Mouse (Mus musculus) myocyte (in vitro differentiated cells): Measurements from ENCODE around the gene Plod1.

Experiments used
- MYOD1 ChIP-seq, 3 experiments: IDR thresholded peaks; one replicate each; pipeline ENCODE4 v1.6.1; 2011; ENCODE audit warnings: control low read depth in 2 of 3, low read depth in 2 of 3, mild to moderate bottlenecking in 2 of 3, moderate library complexity in 1 of 3; ENCODE audit not compliant: insufficient read length in 2 of 3, control insufficient read depth in 1 of 3
- USF1 ChIP-seq: IDR thresholded peaks from one replicate; pipeline ENCODE4 v1.6.1; 2011; ENCODE audit warnings: low read depth, mild to moderate bottlenecking, control low read depth, moderate library complexity

DNA sequence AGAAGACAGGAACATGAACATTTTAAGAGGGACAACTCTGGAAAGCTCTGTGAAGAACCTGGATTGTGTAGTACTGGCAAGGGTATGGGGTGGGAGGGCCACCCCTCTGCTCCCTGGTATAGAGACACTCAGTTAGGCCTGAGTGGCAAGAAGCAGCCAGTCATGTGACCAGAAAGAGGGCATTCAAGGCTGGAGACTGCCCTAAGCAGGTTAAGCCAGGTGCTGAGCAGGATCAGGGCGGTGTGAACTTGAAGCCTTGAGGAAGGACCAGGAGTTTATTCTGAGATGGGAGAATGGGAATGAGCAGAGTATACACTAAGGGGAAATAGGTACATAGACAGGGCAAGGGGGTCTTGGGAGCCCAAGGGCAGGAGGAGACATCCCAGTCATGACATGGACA lies 6.4 kb upstream of the Plod1 start:
- TF ChIP-seq USF1 (no peak), MYOD1 (IDR thresholded peaks at IDR 0.05; ENCODE audit: control insufficient read depth in 1 of 3, insufficient read length in 2 of 3, low read depth in 2 of 3) (no peak)
